Mouse (Mus musculus): Measurements from ENCODE around the gene Faah. TPM values are rescaled to one million over a fixed set of nuclear protein-coding genes. Genes with fewer than 3 reads are reported as not detected.
A peak's percentile ranks its signal among the peaks of the same experiment; 100 is the strongest.

The Faah gene
- polyA plus RNA-seq, 1 experiment from 2014 or later, result 0.35 TPM

GRCm38 (mm10) chr4:116016862-116017299, 845 bp downstream of the Faah start:
- Histone ChIP-seq H3K9ac (ENCODE audit: low read length) (no peak overlapping the region; the same call in 1 of the 2 replicates), H3K27me3 (ENCODE audit: control insufficient read depth, insufficient read depth, low read length) (peaks cover 45% of the 10 kb centered on the region), H3K36me3 (ENCODE audit: control insufficient read depth, insufficient read depth, low read length) (no peaks in the 10 kb centered on the region), H3K27ac (replicated peaks; ENCODE audit: low read depth, low read length) (no peak overlapping the region), H3K4me3 (ENCODE audit: low read depth, low read length) (peak overlapping the region; percentile 58), H3K9me3 (ENCODE audit: control insufficient read depth, low read length) (no peaks in the 10 kb centered on the region; the same call in 1 of the 2 replicates), H3K4me2 (ENCODE audit: low read depth, severe bottlenecking) (peak overlapping the region; percentile 99), H3K4me1 (ENCODE audit: control insufficient read depth, insufficient read depth, low read length) (peaks cover 4% of the 10 kb centered on the region; the same call in 1 of the 2 replicates)
- no peak for DNase-seq (ENCODE audit: low spot score)
- no peak for ATAC-seq (ENCODE audit: insufficient number of reproducible peaks, low FRiP score, low TSS enrichment, low read depth)
- 9% methylated on average over 16 of the region's 16 CpGs for WGBS

GRCm38 (mm10) chr4:116016396-116016795, 1.3 kb downstream of the Faah start:
- H3K4me3 ChIP-seq (ENCODE audit: low read depth, low read length), result no peak overlapping the region
- 34% methylated on average over 3 of the region's 3 CpGs for WGBS
- H3K36me3 ChIP-seq (ENCODE audit: control insufficient read depth, insufficient read depth, low read length), result no peaks in the 10 kb centered on the region
- H3K27me3 ChIP-seq (ENCODE audit: control insufficient read depth, insufficient read depth, low read length), result peaks cover 45% of the 10 kb centered on the region
- no peak for DNase-seq (ENCODE audit: low spot score)
- no peak overlapping the region for H3K9ac ChIP-seq (ENCODE audit: low read length)
- H3K4me2 ChIP-seq (ENCODE audit: low read depth, severe bottlenecking), result no peak overlapping the region
- ATAC-seq (ENCODE audit: insufficient number of reproducible peaks, low FRiP score, low TSS enrichment, low read depth), result no peak
- H3K27ac ChIP-seq (replicated peaks; ENCODE audit: low read depth, low read length), result no peak overlapping the region
- peaks cover 4% of the 10 kb centered on the region; the same call in 1 of the 2 replicates for H3K4me1 ChIP-seq (ENCODE audit: control insufficient read depth, insufficient read depth, low read length)
- H3K9me3 ChIP-seq (ENCODE audit: control insufficient read depth, low read length), result no peaks in the 10 kb centered on the region

GRCm38 (mm10) chr4:116015996-116016395, 1.7 kb downstream of the Faah start:
- ATAC-seq (ENCODE audit: insufficient number of reproducible peaks, low FRiP score, low TSS enrichment, low read depth) (no peak), DNase-seq (ENCODE audit: low spot score) (no peak)
- Histone ChIP-seq H3K4me2 (ENCODE audit: low read depth, severe bottlenecking) (no peak overlapping the region), H3K27me3 (ENCODE audit: control insufficient read depth, insufficient read depth, low read length) (peaks cover 45% of the 10 kb centered on the region), H3K9me3 (ENCODE audit: control insufficient read depth, low read length) (no peaks in the 10 kb centered on the region), H3K4me1 (ENCODE audit: control insufficient read depth, insufficient read depth, low read length) (peaks cover 4% of the 10 kb centered on the region; the same call in 1 of the 2 replicates), H3K4me3 (ENCODE audit: low read depth, low read length) (no peak overlapping the region), H3K9ac (ENCODE audit: low read length) (no peak overlapping the region), H3K27ac (replicated peaks; ENCODE audit: low read depth, low read length) (no peak overlapping the region), H3K36me3 (ENCODE audit: control insufficient read depth, insufficient read depth, low read length) (no peaks in the 10 kb centered on the region)
- WGBS, result 52% methylated on average over 8 of the region's 8 CpGs

GRCm38 (mm10) chr4:116015502-116015901, 2.2 kb downstream of the Faah start:
- 81% methylated on average over 5 of the region's 5 CpGs for WGBS
- H3K36me3 ChIP-seq (ENCODE audit: control insufficient read depth, insufficient read depth, low read length), result no peaks in the 10 kb centered on the region
- DNase-seq (ENCODE audit: low spot score) (no peak), ATAC-seq (ENCODE audit: insufficient number of reproducible peaks, low FRiP score, low TSS enrichment, low read depth) (no peak)
- H3K4me3 ChIP-seq (ENCODE audit: low read depth, low read length), result no peak overlapping the region
- H3K4me2 ChIP-seq (ENCODE audit: low read depth, severe bottlenecking), result no peak overlapping the region
- no peak overlapping the region for H3K9ac ChIP-seq (ENCODE audit: low read length)
- H3K27ac ChIP-seq (replicated peaks; ENCODE audit: low read depth, low read length), result no peak overlapping the region
- peaks cover 45% of the 10 kb centered on the region for H3K27me3 ChIP-seq (ENCODE audit: control insufficient read depth, insufficient read depth, low read length)
- H3K9me3 ChIP-seq (ENCODE audit: control insufficient read depth, low read length), result no peaks in the 10 kb centered on the region
- H3K4me1 ChIP-seq (ENCODE audit: control insufficient read depth, insufficient read depth, low read length), result peaks cover 4% of the 10 kb centered on the region; the same call in 1 of the 2 replicates

- no peaks in the 10 kb centered on the region for H3K4me1 ChIP-seq (ENCODE audit: control insufficient read depth, insufficient read depth, low read length)
- no peaks in the 10 kb centered on the region for H3K9me3 ChIP-seq (ENCODE audit: control insufficient read depth, low read length)
- ATAC-seq (ENCODE audit: insufficient number of reproducible peaks, low FRiP score, low TSS enrichment, low read depth) (no peak), DNase-seq (ENCODE audit: low spot score) (no peak)
- H3K27ac ChIP-seq (replicated peaks; ENCODE audit: low read depth, low read length), result no peak overlapping the region
- H3K4me3 ChIP-seq (ENCODE audit: low read depth, low read length), result no peak overlapping the region
- peaks cover 6% of the 10 kb centered on the region for H3K27me3 ChIP-seq (ENCODE audit: control insufficient read depth, insufficient read depth, low read length)
- 72% methylated on average over 8 of the region's 8 CpGs for WGBS
- H3K9ac ChIP-seq (ENCODE audit: low read length), result no peak overlapping the region
- no peaks in the 10 kb centered on the region for H3K36me3 ChIP-seq (ENCODE audit: control insufficient read depth, insufficient read depth, low read length)
- H3K4me2 ChIP-seq (ENCODE audit: low read depth, severe bottlenecking), result no peak overlapping the region
Measured at GRCm38 (mm10) chr4:116010186-116010585, 7.5 kb downstream of the Faah start.

- H3K4me2 ChIP-seq (ENCODE audit: low read depth, severe bottlenecking), result no peak overlapping the region
- no peak overlapping the region for H3K27ac ChIP-seq (replicated peaks; ENCODE audit: low read depth, low read length)
- no peaks in the 10 kb centered on the region for H3K36me3 ChIP-seq (ENCODE audit: control insufficient read depth, insufficient read depth, low read length)
- DNase-seq (ENCODE audit: low spot score) (no peak), ATAC-seq (ENCODE audit: insufficient number of reproducible peaks, low FRiP score, low TSS enrichment, low read depth) (no peak)
- H3K4me1 ChIP-seq (ENCODE audit: control insufficient read depth, insufficient read depth, low read length), result no peaks in the 10 kb centered on the region
- H3K9ac ChIP-seq (ENCODE audit: low read length), result no peak overlapping the region
- WGBS, result 79% methylated on average over 4 of the region's 4 CpGs
- no peaks in the 10 kb centered on the region for H3K9me3 ChIP-seq (ENCODE audit: control insufficient read depth, low read length)
- no peak overlapping the region for H3K4me3 ChIP-seq (ENCODE audit: low read depth, low read length)
- no peaks in the 10 kb centered on the region for H3K27me3 ChIP-seq (ENCODE audit: control insufficient read depth, insufficient read depth, low read length)
Measured at GRCm38 (mm10) chr4:116001206-116001605, 16.5 kb downstream of the Faah start.

GRCm38 (mm10) chr4:116000671-116001070, 17.1 kb downstream of the Faah start:
- Histone ChIP-seq H3K4me1 (ENCODE audit: control insufficient read depth, insufficient read depth, low read length) (no peaks in the 10 kb centered on the region), H3K27me3 (ENCODE audit: control insufficient read depth, insufficient read depth, low read length) (no peaks in the 10 kb centered on the region), H3K27ac (replicated peaks; ENCODE audit: low read depth, low read length) (no peak overlapping the region), H3K4me3 (ENCODE audit: low read depth, low read length) (no peak overlapping the region), H3K36me3 (ENCODE audit: control insufficient read depth, insufficient read depth, low read length) (no peaks in the 10 kb centered on the region), H3K9ac (ENCODE audit: low read length) (no peak overlapping the region), H3K9me3 (ENCODE audit: control insufficient read depth, low read length) (no peaks in the 10 kb centered on the region), H3K4me2 (ENCODE audit: low read depth, severe bottlenecking) (no peak overlapping the region)
- 41% methylated on average over 6 of the region's 6 CpGs for WGBS
- ATAC-seq (ENCODE audit: insufficient number of reproducible peaks, low FRiP score, low TSS enrichment, low read depth) (no peak), DNase-seq (ENCODE audit: low spot score) (no peak)

GRCm38 (mm10) chr4:115996729-115997128, 21.0 kb downstream of the Faah start:
- ATAC-seq (ENCODE audit: insufficient number of reproducible peaks, low FRiP score, low TSS enrichment, low read depth) (no peak), DNase-seq (ENCODE audit: low spot score) (no peak)
- Histone ChIP-seq H3K36me3 (ENCODE audit: control insufficient read depth, insufficient read depth, low read length) (no peaks in the 10 kb centered on the region), H3K27me3 (ENCODE audit: control insufficient read depth, insufficient read depth, low read length) (no peaks in the 10 kb centered on the region), H3K4me3 (ENCODE audit: low read depth, low read length) (no peak overlapping the region), H3K4me1 (ENCODE audit: control insufficient read depth, insufficient read depth, low read length) (no peaks in the 10 kb centered on the region), H3K9ac (ENCODE audit: low read length) (no peak overlapping the region), H3K9me3 (ENCODE audit: control insufficient read depth, low read length) (no peaks in the 10 kb centered on the region), H3K27ac (replicated peaks; ENCODE audit: low read depth, low read length) (no peak overlapping the region), H3K4me2 (ENCODE audit: low read depth, severe bottlenecking) (no peak overlapping the region)
- WGBS, result 83% methylated on average over 4 of the region's 4 CpGs

GRCm38 (mm10) chr4:115995376-115995730, 22.4 kb downstream of the Faah start:
- Histone ChIP-seq H3K27ac (replicated peaks; ENCODE audit: low read depth, low read length) (no peak overlapping the region), H3K27me3 (ENCODE audit: control insufficient read depth, insufficient read depth, low read length) (no peaks in the 10 kb centered on the region), H3K36me3 (ENCODE audit: control insufficient read depth, insufficient read depth, low read length) (no peaks in the 10 kb centered on the region), H3K4me3 (ENCODE audit: low read depth, low read length) (no peak overlapping the region), H3K9me3 (ENCODE audit: control insufficient read depth, low read length) (no peaks in the 10 kb centered on the region; the same call in 1 of the 2 replicates), H3K9ac (ENCODE audit: low read length) (no peak overlapping the region), H3K4me1 (ENCODE audit: control insufficient read depth, insufficient read depth, low read length) (no peaks in the 10 kb centered on the region), H3K4me2 (ENCODE audit: low read depth, severe bottlenecking) (no peak overlapping the region)
- DNase-seq (ENCODE audit: low spot score), result no peak
- WGBS, result 62% methylated on average over 2 of the region's 2 CpGs
- ATAC-seq (ENCODE audit: insufficient number of reproducible peaks, low FRiP score, low TSS enrichment, low read depth), result no peak

All from limb, embryonic 11.5 days (tissue).